In genomic region chr9:13584435-13584834, GRCm38 (mm10) we compare ENCODE assay signal across 13 mouse cellular contexts.
DNase-seq lines count a peak whose midpoint lies in the region; ATAC-seq and TF ChIP-seq lines count a peak whose summit lies in the region.
"Had no signal": no experiment of that assay in that cellular context is flagged by ENCODE, and none has a peak within 500 bp of the region (broad histone marks: within the 10 kb centered on the region; RNA-seq: fewer than 3 reads in every experiment).

No protein-coding gene starts in this region.

- H3K79me2 ChIP-seq in CH12.LX (replicated peaks; ENCODE audit: control insufficient read depth, extremely low read depth, insufficient read depth, poor library complexity, severe bottlenecking): no peaks in the 10 kb centered on the region; the same call in 1 of the 2 replicates

- DNase-seq in heart, postnatal 0 days (ENCODE audit: low spot score): no peak
- DNase-seq in heart, postnatal 36 days: no peak
- DNase-seq in CD4-positive, CD25-positive, alpha-beta regulatory T cell, adult 2 months (ENCODE audit: low read depth, low spot score): peak; percentile 17
- peak; percentile 37 for DNase-seq in CH12.LX (ENCODE audit: extremely low read depth)
- DNase-seq in adipocyte (ENCODE audit: low spot score): no peak
- DNase-seq in gastrocnemius, postnatal 36 days: no peak
- DNase-seq: cerebellum, adult 11 months; kidney, adult 9 months; left cerebral cortex, postnatal 4 days; liver, embryonic 13.5 days; thymus, adult 2 months had no signal

- no peak for TF ChIP-seq POLR2A in CH12.LX (IDR thresholded peaks at IDR 0.05; ENCODE audit: low read depth, low read length)

- intact Hi-C loops in heart, postnatal 36 days (cut with DNase I): loop anchor here (10.0 kb wide), 1 partner anchor 60 kb away; no protein-coding TSS in a partner anchor
- intact Hi-C loops in gastrocnemius, postnatal 36 days (cut with DNase I): no loop called here

- peaks cover 23% of the 10 kb centered on the region for H3K4me1 ChIP-seq in heart, postnatal 0 days (ENCODE audit: control insufficient read depth, insufficient read depth)
- peaks cover 23 to 54% of the 10 kb centered on the region in 2 experiments for H3K4me1 ChIP-seq in CH12.LX (ENCODE audit: control insufficient read depth in 1 of 2, insufficient read depth in 2 of 2)

- H3K36me3 ChIP-seq in heart, postnatal 0 days (replicated peaks; ENCODE audit: control insufficient read depth, insufficient read depth, low read length): no peaks in the 10 kb centered on the region
- H3K36me3 ChIP-seq in CH12.LX (replicated peaks in 1 of 2; ENCODE audit: control insufficient read depth in 1 of 2, insufficient read depth in 1 of 2, low read length in 1 of 2): no peaks in the 10 kb centered on the region
- H3K36me3 ChIP-seq: liver, embryonic 13.5 days had no signal

- in situ Hi-C loops in CH12.LX (cut with MboI; ENCODE audit: low pct_ligation_motif_present, low pct_unique_long_range_greater_than_20kb, low sequenced_read_pairs): no loop called here

- TF ChIP-seq RAD21 in CH12.LX (IDR thresholded peaks at IDR 0.05; ENCODE audit: low read depth, low read length): no peak

- 91% methylated on average over 3 of the region's 3 CpGs for WGBS in heart, postnatal 0 days

- 0 out of 2 replicates have a peak overlapping the region, but pooled peaks have one; percentile 7 for H3K27ac ChIP-seq in heart, postnatal 0 days (ENCODE audit: low read depth)
- no peak overlapping the region for H3K27ac ChIP-seq in CH12.LX (ENCODE audit: insufficient read depth, low read depth)
- H3K27ac ChIP-seq: liver, embryonic 13.5 days had no signal

- H3K4me2 ChIP-seq in heart, postnatal 0 days (ENCODE audit: low read depth, low read length): no peak overlapping the region
- no peak overlapping the region; the same call in 1 of the 2 replicates for H3K4me2 ChIP-seq in CH12.LX (ENCODE audit: insufficient read depth, low read depth, poor library complexity, severe bottlenecking)
- H3K4me2 ChIP-seq: liver, embryonic 13.5 days had no signal

- no peak overlapping the region for H3K4me3 ChIP-seq in heart, postnatal 0 days (ENCODE audit: low read depth, low read length)
- H3K4me3 ChIP-seq in CH12.LX (replicated peaks in 1 of 3; ENCODE audit: low read depth in 2 of 3, low read length in 2 of 3, poor library complexity in 1 of 3): no peak overlapping the region
- H3K4me3 ChIP-seq: liver, embryonic 13.5 days had no signal

- dilution Hi-C loops in CH12.LX (cut with MboI; ENCODE audit: extremely low pct_ligation_motif_present, extremely low pct_unique_long_range_greater_than_20kb, low sequenced_read_pairs): no loop called here

- H3K9ac ChIP-seq in heart, postnatal 0 days (replicated peaks; ENCODE audit: low read depth, low read length): no peak overlapping the region
- no peak overlapping the region; the same call in 1 of the 2 replicates for H3K9ac ChIP-seq in CH12.LX (ENCODE audit: insufficient read depth, low read depth)
- H3K9ac ChIP-seq: liver, embryonic 13.5 days had no signal

- TF ChIP-seq CTCF in heart, postnatal 0 days (IDR thresholded peaks at IDR 0.05; ENCODE audit: low read depth): no peak
- TF ChIP-seq CTCF in CH12.LX (conservative IDR thresholded peaks at IDR 0.05 in 1 of 2, IDR thresholded peaks at IDR 0.05 in 1 of 2; ENCODE audit: low read depth in 2 of 2, low read length in 2 of 2): no peak

- no peaks in the 10 kb centered on the region for H3K9me3 ChIP-seq in heart, postnatal 0 days (replicated peaks; ENCODE audit: control insufficient read depth, low read length)
- H3K9me3 ChIP-seq in CH12.LX (replicated peaks; ENCODE audit: low read length): no peaks in the 10 kb centered on the region
- H3K9me3 ChIP-seq: liver, embryonic 13.5 days had no signal

- no peak for TF ChIP-seq EP300 in heart, postnatal 0 days (IDR thresholded peaks at IDR 0.05; ENCODE audit: low read depth)
- TF ChIP-seq EP300 in CH12.LX (IDR thresholded peaks at IDR 0.05; ENCODE audit: low read length): no peak

- ATAC-seq in heart, postnatal 0 days (ENCODE audit: insufficient read depth, low read depth): no peak
- ATAC-seq in megakaryocyte progenitor cell, adult 5-6 weeks (replicated peaks; ENCODE audit: poor library complexity): peak; percentile 40; the same call in 1 of the 2 replicates
- ATAC-seq: Patski had no signal

- no peaks in the 10 kb centered on the region for H3K27me3 ChIP-seq in heart, postnatal 0 days (ENCODE audit: control insufficient read depth, insufficient read depth, low read length)
- no peaks in the 10 kb centered on the region for H3K27me3 ChIP-seq in CH12.LX (replicated peaks)
- H3K27me3 ChIP-seq: liver, embryonic 13.5 days; Patski had no signal

TF ChIP-seq in CH12.LX, 34 proteins besides CTCF, POLR2A, EP300 and RAD21:
- peak; percentile 59 for TF ChIP-seq CHD2 (IDR thresholded peaks at IDR 0.05; ENCODE audit: low read length)
- no peak for TF ChIP-seq IRF4 (IDR thresholded peaks at IDR 0.05; ENCODE audit: low read depth, low read length)

Comparison
In these comparisons a context has a peak if more than half of its experiments do, and no peak if none do; other contexts are left out.
1. DNase-seq: peak in CD4-positive, CD25-positive, alpha-beta regulatory T cell, adult 2 months (single experiment) and CH12.LX (single experiment); none in heart, postnatal 0 days (single experiment), heart, postnatal 36 days (0 of 2), adipocyte (single experiment) and gastrocnemius, postnatal 36 days (0 of 2).